Mouse (Mus musculus) liver, embryonic 14.5 days (tissue): ENCODE data around the gene Igf2r. TPM values are rescaled to one million over a fixed set of nuclear protein-coding genes. Genes with fewer than 3 reads are reported as not detected.
A peak's percentile ranks its signal among the peaks of the same experiment; 100 is the strongest.

Source experiments
- ATAC-seq: fragments of 200-750 bp; cut with Nextera tagmentation; 2 replicates; pipeline ENCODE4 v1.8.0; 2017; ENCODE audit warnings: moderate number of reproducible peaks, mild to moderate bottlenecking, moderate library complexity; ENCODE audit not compliant: insufficient read depth
- DNase-seq, 3 experiments: peaks; one replicate each; pipeline ENCODE4 v3.0.0-alpha.2; 2012 to 2013; ENCODE audit warnings: low read depth in 3 of 3, low spot score in 3 of 3
- H3K27ac ChIP-seq: fragments of 300-500 bp; sonication (generic); 2 replicates; pipeline ENCODE4 v1.5.1; 2014; ENCODE audit warnings: moderate library complexity, mild to moderate bottlenecking, control low read depth, inconsistent platforms
- H3K27me3 ChIP-seq: fragments of 300-500 bp; sonication (generic); 2 replicates; pipeline ENCODE4 v1.6.1; 2014; ENCODE audit warnings: mild to moderate bottlenecking, low read length, moderate library complexity; ENCODE audit not compliant: control insufficient read depth, insufficient read depth
- H3K36me3 ChIP-seq: fragments of 300-500 bp; sonication (generic); replicated peaks from 2 replicates; pipeline ENCODE4 v1.6.1; 2014; ENCODE audit warnings: low read depth; ENCODE audit not compliant: control insufficient read depth, insufficient read depth
- H3K4me1 ChIP-seq, 2 experiments: fragments of 200-500 bp in 1 of 2; fragments of 300-500 bp in 1 of 2; sonication (generic) in 1 of 2; replicated peaks; 2 replicates each; pipeline ENCODE4 v1.6.1; 2012 to 2014; ENCODE audit warnings: antibody characterized with exemption in 1 of 2, inconsistent platforms in 1 of 2, low read length in 1 of 2; ENCODE audit not compliant: control insufficient read depth in 2 of 2, insufficient read depth in 2 of 2
- H3K4me2 ChIP-seq: fragments of 300-500 bp; sonication (generic); 2 replicates; pipeline ENCODE4 v1.6.1; 2014; ENCODE audit warnings: low read depth, mild to moderate bottlenecking, control low read depth, moderate library complexity
- H3K4me3 ChIP-seq, 2 experiments: fragments of 200-500 bp in 1 of 2; fragments of 300-500 bp in 1 of 2; sonication (generic) in 1 of 2; 2 replicates each; pipeline ENCODE4 v1.5.1; 2012 to 2014; ENCODE audit warnings: low read depth in 2 of 2, low read length in 2 of 2, mild to moderate bottlenecking in 2 of 2, control low read depth in 1 of 2, inconsistent platforms in 1 of 2, moderate library complexity in 1 of 2; ENCODE audit not compliant: insufficient read depth in 1 of 2
- H3K9ac ChIP-seq: fragments of 300-500 bp; sonication (generic); replicated peaks from 2 replicates; pipeline ENCODE4 v1.6.1; 2014; ENCODE audit warnings: mild to moderate bottlenecking, control low read depth, moderate library complexity
- H3K9me3 ChIP-seq: fragments of 300-500 bp; sonication (generic); 2 replicates; pipeline ENCODE4 v1.6.1; 2016; ENCODE audit warnings: low read length, mixed read lengths; ENCODE audit not compliant: control insufficient read depth
- CTCF ChIP-seq: IDR thresholded peaks from 2 replicates; pipeline ENCODE4 v1.5.1; 2016; ENCODE audit warnings: antibody characterized with exemption, low read depth, control low read depth
- EP300 ChIP-seq: IDR thresholded peaks from 2 replicates; pipeline ENCODE4 v1.6.1; 2016; ENCODE audit warnings: antibody characterized with exemption, low read depth
- WGBS: fragments of 180-500 bp; shearing (Covaris S2); extraction: QIAGEN DNeasy Blood & Tissue Kit; methylation state at CpG from one replicate; pipeline ENCODE4 v1.1.7; 2014; ENCODE audit not compliant: insufficient replicate concordance; 5-methylcytosine and 5-hydroxymethylcytosine counted together
- polyA plus RNA-seq, 2 experiments: library from polyadenylated mRNA; depleted of rRNA in 1 of 2; stranded (reverse) in 1 of 2; unstranded in 1 of 2; fragments of >200 nt; fragmentation: Nextera tagmentation in 1 of 2; extraction: Ambion mirVana in 1 of 2; gene quantifications; 2 replicates each; pipeline versions ENCODE4 v1.2.1 to v1.2.3; 2012 to 2014

Igf2r gene
- polyA plus RNA-seq, 2 experiments, result 12.6 to 12.8 TPM

- H3K27ac ChIP-seq, result no peak overlapping the region
- TF ChIP-seq CTCF, result no peak
- no peak for TF ChIP-seq EP300
- H3K27me3 ChIP-seq, result no peaks in the 10 kb centered on the region
- H3K36me3 ChIP-seq, result no peaks in the 10 kb centered on the region; the same call in 1 of the 2 replicates
- peaks cover 0 to 4% of the 10 kb centered on the region in 2 experiments; a peak in 1 of 4 replicates for H3K4me1 ChIP-seq
- no peak overlapping the region for H3K9ac ChIP-seq
- peak overlapping the region; percentile 39 to 70 for H3K4me3 ChIP-seq
- peak overlapping the region; percentile 79 for H3K4me2 ChIP-seq
- 68% methylated on average over 6 of the region's 6 CpGs for WGBS
- ATAC-seq (no peak), DNase-seq (no peak)
- H3K9me3 ChIP-seq, result no peaks in the 10 kb centered on the region
These were observed 2.1 kb downstream of the Igf2r start for GRCm38 (mm10) chr17:12767294-12767852.

- DNase-seq, result no peak
These were observed 6.1 kb downstream of the Igf2r start for GRCm38 (mm10) chr17:12763412-12763811.

GRCm38 (mm10) chr17:12760355-12761146 lies 8.9 kb downstream of the Igf2r start:
- TF ChIP-seq CTCF, result no peak
- no peak for TF ChIP-seq EP300
- H3K27ac ChIP-seq, result no peak overlapping the region
- no peak overlapping the region for H3K4me3 ChIP-seq
- H3K4me1 ChIP-seq, result peaks cover 0 to 9% of the 10 kb centered on the region in 2 experiments; a peak in 3 of 4 replicates
- H3K9me3 ChIP-seq, result no peaks in the 10 kb centered on the region
- WGBS, result 61% methylated on average over 10 of the region's 10 CpGs
- H3K27me3 ChIP-seq, result no peaks in the 10 kb centered on the region
- no peak for ATAC-seq
- H3K4me2 ChIP-seq, result no peak overlapping the region
- no peak overlapping the region for H3K9ac ChIP-seq
- DNase-seq, result no peak
- no peaks in the 10 kb centered on the region for H3K36me3 ChIP-seq

More at GRCm38 (mm10) chr17:12763412-12763811, 6.1 kb downstream of the Igf2r start:
- H3K27ac ChIP-seq, result no peak overlapping the region
- no peak for TF ChIP-seq CTCF
- TF ChIP-seq EP300, result no peak
- H3K4me1 ChIP-seq, result peaks cover 0 to 7% of the 10 kb centered on the region in 2 experiments; a peak in 3 of 4 replicates
- H3K9ac ChIP-seq, result no peak overlapping the region
- H3K36me3 ChIP-seq, result no peaks in the 10 kb centered on the region; the same call in 1 of the 2 replicates
- ATAC-seq, result no peak
- no peaks in the 10 kb centered on the region for H3K27me3 ChIP-seq
- no peak overlapping the region for H3K4me3 ChIP-seq
- WGBS, result 72% methylated on average over 2 of the region's 2 CpGs
- H3K9me3 ChIP-seq, result no peaks in the 10 kb centered on the region
- H3K4me2 ChIP-seq, result no peak overlapping the region

GRCm38 (mm10) chr17:12759646-12760074 lies 9.8 kb downstream of the Igf2r start:
- no peak for ATAC-seq
- H3K4me1 ChIP-seq, result peaks cover 0 to 16% of the 10 kb centered on the region in 2 experiments; a peak in 3 of 4 replicates

GRCm38 (mm10) chr17:12758701-12759455 lies 10.6 kb downstream of the Igf2r start:
- H3K27ac ChIP-seq, result no peak overlapping the region
- no peaks in the 10 kb centered on the region for H3K9me3 ChIP-seq
- no peaks in the 10 kb centered on the region for H3K36me3 ChIP-seq
- ATAC-seq, result no peak
- no peak overlapping the region for H3K4me3 ChIP-seq
- no peak for DNase-seq
- TF ChIP-seq CTCF (no peak), EP300 (no peak)
- no peak overlapping the region for H3K4me2 ChIP-seq
- no peak overlapping the region for H3K9ac ChIP-seq
- WGBS, result 76% methylated on average over 12 of the region's 12 CpGs
- no peaks in the 10 kb centered on the region for H3K27me3 ChIP-seq
- peaks cover 0 to 21% of the 10 kb centered on the region in 2 experiments; a peak in 3 of 4 replicates for H3K4me1 ChIP-seq

More at GRCm38 (mm10) chr17:12759646-12760074, 9.8 kb downstream of the Igf2r start:
- no peak overlapping the region for H3K9ac ChIP-seq
- no peak overlapping the region for H3K27ac ChIP-seq
- no peak for DNase-seq
- H3K9me3 ChIP-seq, result no peaks in the 10 kb centered on the region
- no peak overlapping the region for H3K4me3 ChIP-seq
- TF ChIP-seq EP300, result no peak
- no peak for TF ChIP-seq CTCF
- H3K36me3 ChIP-seq, result no peaks in the 10 kb centered on the region
- no peak overlapping the region for H3K4me2 ChIP-seq
- 69% methylated on average over 8 of the region's 8 CpGs for WGBS
- no peaks in the 10 kb centered on the region for H3K27me3 ChIP-seq
